Mouse (Mus musculus): Measurements from ENCODE around the gene Trip11.

GRCm38 (mm10) chr12:101919847-101920246 is 6.8 kb upstream of the Trip11 start:
- no peak for TF ChIP-seq CTCF (IDR thresholded peaks at IDR 0.05; ENCODE audit: low read depth)
- no peak for TF ChIP-seq EP300 (IDR thresholded peaks at IDR 0.05; ENCODE audit: low read depth)

All from liver, postnatal 0 days (tissue).